Mouse (Mus musculus) urinary bladder, postnatal 36 days (tissue): Measurements from ENCODE around the gene Bend3.
"Not testable (repeated sequence)": the region's sequence is repeated elsewhere in the genome, so short reads cannot be mapped to it uniquely, and the experiment has no call there.

Experiments used
- DNase-seq, 2 experiments: peaks; one replicate each; pipeline ENCODE4 v3.0.0; 2022; ENCODE audit warnings: low spot score in 2 of 2, mixed read lengths in 1 of 2

The Bend3 gene

DNA sequence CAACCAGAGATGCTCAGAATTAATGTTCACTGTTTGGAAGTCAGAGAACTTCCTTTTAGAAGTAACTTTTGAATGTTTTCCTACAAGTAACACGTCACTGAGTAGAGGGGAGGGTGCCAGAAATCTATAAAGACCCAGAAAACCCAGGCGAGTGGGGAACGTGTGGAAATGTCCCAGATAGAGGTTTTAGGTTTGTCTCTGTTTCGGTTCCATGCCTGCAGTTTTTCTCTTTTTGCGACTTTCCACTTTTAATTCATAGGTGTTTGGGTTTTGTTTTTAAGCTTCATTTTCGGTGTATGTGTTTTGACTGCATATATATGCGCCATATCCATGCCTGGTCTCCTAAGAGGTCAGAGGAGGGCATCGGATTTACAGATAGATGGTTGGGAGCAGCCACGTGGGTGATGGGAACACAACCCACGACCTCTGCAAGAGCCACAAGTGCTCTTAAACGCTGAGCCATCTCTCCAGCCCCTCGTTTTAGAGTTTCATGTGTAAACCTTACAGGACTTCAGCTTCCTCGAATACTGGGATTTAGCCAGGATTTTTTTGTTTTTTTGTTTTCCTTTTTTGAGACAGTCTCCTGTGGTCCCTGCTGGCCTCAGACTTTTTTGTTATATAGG, 1.7 kb downstream of the Bend3 start:
- no peak for DNase-seq

DNA sequence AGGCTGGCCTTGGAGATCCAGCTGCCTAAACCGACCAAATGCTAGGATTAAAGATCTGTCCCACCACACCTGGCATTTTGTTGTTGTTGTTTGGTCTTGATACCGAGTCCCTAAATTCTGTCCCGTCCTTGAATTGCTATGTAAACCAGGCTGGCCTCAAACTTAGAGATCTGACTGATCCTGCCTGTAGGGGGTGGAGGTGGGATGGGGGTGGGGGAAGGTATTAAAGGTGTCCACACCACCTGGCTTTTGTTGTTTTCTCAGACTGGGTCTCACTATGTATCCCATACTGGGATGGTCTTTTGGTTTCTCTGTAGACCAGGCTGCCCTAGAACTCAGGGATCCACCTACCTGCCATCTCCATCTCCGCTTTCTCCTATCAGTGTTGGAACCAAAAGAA, 2.5 kb downstream of the Bend3 start:
- no peak for DNase-seq

DNA sequence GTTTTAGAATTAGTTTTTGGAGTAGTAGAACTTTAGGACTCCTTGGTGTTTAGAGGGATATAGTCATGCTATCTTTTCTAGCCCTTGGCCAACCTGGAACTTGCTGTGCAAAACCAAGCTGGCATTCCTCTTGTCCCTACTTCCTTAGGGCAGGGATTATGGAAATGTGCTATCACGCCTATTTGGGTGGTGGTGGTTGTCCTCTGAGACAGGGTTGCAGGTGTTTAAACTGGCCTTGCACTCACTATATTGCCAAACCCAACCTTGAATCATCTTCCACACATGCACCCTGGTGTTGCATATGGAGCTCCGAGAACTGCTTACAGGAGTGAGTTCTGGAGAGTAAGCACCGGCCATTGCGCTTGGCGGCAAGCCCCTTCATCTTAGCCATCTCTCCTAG, 3.4 kb downstream of the Bend3 start:
- no peak for DNase-seq

DNA sequence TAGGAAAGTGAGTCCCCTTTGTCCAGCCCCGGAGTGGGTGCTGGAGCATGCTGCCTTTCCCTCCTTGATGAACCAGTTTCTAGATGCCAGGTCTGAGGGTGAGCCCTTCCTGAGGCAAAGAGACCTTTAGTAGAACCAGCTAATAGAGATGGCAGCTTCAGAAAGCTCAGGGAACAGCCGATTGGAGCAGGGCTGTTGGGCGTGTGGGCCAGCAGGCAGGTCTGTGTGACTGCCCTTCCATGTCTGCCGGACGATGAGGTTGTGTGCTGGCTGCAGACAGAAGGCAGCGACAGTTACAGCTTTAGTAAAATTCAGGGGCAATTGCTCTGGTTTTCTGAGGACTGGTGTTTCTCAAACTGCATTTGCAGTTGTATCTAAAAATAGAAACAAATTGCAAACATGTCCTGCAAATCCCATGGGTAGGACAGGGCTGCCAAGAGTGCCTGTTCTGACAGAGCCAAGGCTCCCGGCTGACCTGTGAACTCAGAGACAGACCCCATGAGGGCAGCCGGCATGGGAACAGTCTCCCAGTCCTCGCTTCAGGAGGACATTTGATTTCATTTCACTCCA, 4.9 kb downstream of the Bend3 start:
- DNase-seq = peak in 1 of 2 experiments; percentile 42

DNA sequence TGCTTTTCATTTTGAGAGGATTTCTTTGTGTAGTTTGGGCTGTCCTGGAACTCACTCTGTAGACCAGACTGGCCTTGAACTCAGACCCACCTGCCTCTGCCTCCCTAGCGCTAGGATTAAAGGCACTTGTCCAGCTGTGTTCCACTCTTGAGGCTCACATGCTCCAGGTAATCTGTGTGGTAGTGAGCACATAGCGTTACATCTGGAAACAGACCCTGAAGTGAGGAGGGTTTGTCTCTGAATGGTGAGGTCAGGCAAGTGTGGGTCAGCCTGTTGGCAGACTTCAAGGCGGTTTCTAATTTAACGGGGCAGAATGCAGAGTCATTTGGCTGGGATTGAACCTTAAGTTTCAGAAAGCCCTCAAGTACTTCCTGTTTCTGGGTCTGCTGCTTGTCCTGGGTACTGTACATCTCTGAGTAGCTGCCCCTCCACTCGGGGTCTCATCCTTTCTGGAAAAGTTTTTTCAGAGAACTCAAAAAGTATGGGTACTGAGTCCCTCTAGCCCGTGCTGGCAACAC, 7.2 kb downstream of the Bend3 start:
- no peak for DNase-seq

DNA sequence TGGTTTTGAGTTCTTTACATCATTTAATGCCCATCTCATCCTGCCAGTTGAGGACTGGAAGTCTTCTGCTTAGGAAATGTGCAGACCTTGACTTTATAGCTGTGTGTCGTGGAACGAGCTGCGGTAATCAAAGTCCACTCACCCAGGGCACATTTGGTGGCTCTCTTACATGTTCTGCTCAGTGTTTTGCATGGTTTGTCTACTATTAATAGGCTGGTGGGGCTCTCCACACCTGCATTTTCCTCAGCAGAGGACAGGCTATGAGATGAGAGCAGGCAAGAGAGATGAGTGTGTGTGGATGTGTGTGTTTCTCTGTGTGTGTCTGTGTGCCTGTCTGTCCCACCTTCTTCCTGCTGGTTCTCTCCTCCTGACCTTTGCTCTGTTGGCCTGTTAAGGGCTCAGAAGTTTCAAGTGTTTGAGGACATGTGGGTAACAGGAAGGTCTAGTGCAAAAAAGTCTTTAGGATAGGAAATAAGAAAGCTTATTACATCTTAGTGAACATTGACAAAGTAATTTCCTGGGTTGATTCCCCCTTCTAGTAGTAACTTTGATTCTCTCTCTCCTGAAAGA, 8.9 kb downstream of the Bend3 start:
- no peak for DNase-seq

DNA sequence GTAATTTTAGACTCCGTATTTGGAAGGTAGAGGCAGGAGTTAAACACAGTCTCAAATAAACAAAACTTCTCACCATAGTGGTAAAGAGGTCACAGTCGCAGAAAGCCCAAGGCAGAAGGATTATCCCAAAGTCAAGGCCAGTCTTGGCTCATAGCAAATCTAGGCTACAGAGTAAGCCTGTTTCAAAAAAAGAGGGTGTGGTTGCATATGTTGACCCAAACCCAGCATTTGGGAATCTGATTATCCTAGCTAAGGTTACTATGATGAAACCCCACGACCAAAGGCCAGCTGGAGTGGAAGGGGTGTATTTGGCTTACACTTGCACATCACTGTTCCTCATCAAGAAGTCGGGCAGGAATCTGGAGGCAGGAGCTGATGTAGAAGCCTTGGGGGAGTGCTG, 9.6 kb downstream of the Bend3 start:
- no peak for DNase-seq

DNA sequence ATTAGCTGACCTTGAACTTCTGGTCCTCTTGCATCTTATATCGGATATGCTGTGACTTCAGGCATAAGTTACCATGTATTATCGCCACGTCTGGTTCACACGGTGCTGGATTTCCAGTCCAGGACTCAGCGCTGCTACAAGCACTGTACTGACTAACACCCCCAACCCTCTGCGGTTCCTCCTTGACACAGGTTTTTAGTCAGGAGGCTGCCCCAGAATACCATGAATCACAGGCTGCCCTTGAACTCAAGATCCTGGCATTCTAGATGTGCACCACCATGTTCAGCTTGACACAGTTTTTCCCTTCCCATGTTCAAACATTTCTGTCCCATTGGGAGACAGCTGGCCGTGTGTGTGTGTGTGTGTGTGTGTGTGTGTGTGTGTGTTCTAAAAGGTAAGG, 10.5 kb downstream of the Bend3 start:
- no peak for DNase-seq

DNA sequence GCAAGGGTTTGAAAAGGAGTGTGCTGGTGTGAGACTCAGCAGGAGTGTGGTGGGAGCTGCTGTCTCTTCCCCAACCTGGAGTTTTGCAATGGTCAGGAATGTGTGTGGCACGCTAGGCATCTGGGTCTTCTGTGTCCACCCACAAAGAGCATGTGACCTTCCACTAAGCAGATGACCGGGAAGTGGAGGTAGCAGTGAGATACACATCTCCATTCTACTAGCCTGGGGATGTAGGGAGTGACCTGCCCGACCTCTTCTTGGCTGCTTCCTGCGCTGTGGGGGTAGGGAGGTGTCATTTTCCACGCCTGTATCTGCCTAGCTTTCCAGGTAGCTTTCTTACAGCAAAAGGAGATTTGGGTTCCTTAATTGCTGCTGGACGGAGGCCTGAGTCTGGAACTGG, 10.9 kb downstream of the Bend3 start:
- DNase-seq = no peak

DNA sequence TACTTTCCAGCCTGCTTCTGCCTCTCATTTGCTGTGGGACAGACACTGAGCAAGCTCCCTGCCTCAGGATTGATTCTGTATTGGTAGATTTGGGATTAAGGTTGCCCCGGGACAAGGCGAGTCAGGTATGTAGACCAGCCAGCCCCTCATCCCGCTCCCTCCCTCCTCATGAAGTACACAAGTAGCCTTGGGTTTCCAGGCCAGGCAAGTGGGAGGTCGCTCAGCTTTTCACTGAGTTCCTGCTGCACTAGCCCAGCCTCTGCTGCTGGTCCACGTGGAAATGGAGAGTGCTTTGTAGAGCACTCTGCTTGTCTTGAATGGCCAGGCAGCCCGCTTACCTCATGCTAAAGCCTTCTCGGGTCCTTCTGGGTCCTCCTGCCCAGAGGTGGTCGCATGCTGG, 11.4 kb downstream of the Bend3 start:
- DNase-seq = no peak

DNA sequence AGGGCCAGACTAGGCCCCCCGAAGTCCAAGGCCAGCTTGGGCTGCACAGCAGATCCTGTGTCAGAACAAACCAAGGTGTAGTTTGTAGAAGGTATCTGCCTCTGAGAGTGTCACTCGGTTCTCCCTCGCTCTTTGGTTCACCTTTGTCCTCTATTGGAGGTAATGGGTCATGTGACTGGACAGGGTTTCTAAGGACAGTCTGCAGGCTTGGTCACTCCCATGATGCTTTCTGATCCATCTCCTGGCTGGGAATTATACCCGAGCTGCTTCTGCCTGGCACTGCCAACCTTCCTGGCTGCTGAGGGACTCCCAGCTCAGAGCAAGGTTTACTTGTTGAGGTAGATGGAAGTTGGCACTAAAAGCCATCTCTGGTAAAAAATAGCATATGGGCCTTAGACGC, 12.2 kb downstream of the Bend3 start:
- DNase-seq = no peak

DNA sequence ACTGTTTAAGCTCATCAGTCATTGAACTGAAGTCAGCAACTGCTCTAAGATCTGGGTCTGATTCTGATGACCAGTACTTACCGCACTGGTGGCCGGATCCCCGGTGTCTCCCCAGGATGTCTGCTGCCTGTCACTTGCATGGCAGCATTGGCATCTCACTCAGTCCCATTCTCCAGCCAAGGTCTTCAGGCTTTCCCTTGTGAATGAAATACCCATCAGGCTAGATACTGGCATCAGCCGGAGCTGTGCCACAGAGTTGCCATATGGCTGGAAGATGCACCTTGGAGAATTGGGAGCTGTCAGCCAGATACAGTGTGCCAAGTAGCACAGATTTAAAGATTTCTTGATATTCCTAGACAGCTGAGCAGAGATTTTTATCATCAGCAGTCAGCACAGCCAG, 24.0 kb downstream of the Bend3 start:
- DNase-seq = no peak

DNA sequence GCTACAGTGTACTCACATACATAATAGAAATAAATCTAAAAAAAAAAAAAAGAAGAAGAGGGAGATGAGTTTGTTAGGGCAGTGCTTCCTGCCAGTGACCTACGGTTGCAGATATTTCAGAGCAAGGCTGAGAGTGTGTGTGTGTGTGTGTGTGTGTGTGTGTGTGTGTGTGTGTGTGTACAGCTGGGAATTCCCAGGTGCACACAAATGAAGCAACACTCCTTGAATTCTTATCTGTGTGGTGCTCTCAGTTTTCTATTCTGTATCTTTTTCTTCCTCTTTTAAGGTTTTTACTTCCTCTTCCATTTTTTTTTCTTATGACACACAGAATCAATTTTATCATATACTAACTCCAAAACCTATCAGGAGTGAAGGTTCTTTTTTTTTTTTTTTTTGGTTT, 25.7 kb downstream of the Bend3 start:
- DNase-seq = no peak

DNA sequence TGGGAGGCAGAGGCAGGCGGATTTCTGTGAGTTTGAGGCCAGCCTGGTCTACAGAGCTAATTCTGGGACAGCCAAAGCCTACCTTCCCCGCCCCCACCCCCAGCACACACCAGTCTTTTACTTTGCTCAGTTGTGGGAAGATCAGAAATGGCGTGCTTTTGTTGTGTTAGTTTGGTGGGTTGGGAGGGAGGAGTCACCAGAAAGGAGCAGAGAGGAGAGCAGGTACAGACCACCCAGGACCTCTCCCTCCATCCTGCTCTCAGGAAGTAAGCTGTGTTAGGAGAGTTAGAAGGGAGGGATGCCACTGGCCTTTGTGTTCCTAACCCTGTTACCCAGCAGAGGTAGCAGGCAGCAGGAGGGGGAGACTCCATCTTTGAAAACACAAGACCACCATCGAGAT, 28.4 kb downstream of the Bend3 start:
- DNase-seq = no peak

DNA sequence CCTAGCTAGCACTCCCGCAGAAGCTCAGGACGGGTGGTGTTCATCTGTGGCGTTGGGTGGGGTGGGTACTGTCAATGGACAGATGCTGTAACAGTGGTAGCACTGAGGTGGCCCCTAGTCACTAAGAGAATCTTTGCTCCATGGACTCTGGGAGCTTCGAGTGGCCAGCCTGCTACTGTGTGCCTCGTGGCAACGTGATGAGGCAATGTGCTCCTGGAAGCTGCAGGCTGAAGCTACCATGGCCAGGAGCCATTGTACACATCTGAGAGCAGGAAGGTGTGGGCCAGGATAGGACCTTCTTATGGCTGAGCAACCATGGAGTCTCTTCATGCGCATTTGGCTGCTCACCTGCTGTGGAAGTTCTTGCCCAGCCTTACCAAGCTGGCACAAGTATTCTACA, 30.6 kb downstream of the Bend3 start:
- no peak for DNase-seq

DNA sequence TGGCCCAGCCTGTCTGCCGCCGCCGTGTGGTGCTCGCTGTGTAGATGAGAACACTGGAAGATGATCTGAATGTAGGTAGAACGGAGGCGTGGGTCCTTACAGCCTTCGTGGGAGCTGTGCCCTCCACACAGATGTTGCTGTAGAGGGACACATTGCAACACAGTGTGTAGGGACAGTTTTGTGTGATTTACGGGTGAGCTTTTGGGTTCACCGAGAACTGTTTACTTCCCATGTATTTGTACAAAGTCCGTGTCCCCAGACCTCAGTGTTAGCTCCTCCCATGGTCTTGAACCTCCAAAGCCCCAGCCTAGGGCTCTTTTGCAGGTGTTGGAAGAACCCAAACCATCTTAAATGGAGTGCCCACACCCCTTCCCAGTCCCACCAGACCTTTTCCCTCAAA, 34.3 kb downstream of the Bend3 start:
- no peak for DNase-seq

DNA sequence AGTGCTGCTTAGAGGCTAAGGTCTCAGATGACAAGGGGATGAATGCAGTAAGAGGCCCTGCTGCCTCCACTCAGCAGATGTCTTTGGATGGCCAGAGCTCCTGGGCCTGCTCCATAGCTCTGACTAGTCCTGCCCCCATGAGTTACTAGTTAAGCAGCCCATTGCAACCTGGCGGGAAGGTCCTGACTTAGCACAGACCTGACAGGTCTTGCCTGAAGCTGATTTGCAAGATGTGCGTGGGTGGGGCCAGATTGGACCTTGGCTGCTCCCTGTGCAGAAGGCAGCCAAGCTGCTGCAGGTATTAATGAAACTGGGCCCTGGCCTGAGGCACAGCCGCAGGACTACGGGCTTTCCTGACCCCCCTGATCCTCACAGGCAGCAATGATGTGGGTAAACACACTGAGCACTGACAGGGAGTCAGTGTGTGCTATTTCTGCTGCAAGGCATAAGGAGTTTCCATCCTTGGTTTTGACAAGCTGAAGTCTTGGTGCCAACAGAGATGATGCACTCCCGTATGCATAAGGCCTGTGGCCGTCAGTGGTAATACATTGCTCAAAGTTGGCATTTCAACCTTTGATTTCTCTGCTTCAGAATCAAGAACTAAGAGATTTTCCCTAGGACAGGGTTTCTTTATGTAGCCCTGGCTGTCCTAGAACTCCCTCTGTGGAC, 38.5 kb downstream of the Bend3 start:
- no peak for DNase-seq

DNA sequence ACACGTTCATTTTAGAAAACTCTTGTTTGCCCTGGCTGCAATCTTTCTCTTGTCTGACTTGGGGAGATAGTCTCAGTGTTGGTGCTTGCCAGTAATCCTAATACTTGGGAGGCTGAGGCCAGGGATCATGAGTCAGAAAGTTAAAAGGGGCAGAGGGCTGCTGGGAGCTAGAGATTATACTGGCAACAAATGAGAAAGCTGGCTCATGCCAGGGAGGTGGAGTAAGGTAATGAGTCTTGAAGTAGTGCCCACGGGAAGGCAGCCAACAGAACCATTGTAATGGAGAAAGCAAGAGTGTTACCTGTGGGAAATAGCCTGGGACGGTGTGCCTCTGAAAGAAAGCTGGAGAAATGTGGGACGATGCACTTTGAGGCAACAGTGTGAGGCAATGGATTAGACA, 39.2 kb downstream of the Bend3 start:
- DNase-seq = peak in 1 of 2 experiments; percentile 26

DNA sequence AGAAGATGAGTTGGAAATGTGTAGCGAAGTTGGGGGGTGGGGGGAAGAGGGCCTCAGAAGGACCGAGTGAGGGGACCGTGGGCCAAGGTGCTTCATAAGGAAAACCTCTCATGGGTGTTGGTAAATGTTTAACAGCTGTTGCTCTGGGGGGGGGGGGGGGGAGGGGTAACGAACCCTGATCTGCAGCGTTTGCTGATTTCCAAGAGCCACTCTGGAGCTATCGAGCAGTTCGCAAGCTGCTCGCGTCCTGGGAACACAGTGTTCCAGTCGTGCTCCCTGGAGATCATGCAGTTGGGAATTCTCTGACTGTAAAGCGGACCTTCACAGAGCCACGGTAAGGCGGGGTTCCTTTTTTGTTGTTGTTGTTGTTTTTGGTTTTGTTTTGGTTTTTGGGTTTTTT, 39.7 kb downstream of the Bend3 start:
- peak in 1 of 2 experiments; percentile 21 for DNase-seq

DNA sequence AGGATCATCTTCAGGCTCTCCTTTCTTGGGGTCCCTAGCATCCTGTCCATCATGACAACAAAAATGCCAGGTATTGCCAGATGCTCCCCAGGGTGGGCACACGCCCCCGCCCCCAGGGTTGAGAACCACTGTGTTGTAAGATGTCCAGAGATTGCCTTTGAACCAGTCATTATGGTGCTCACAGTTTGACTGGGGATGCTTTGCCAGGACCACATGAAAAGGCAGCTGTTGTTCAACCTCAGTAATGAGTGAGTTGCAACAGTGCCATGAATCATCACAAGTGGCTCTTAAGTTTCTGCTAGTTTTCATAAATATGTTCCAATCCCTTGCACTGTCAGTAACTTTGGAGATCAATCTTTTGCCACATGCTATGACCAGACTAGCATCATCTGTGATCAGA, 41.3 kb downstream of the Bend3 start:
- no peak for DNase-seq

DNA sequence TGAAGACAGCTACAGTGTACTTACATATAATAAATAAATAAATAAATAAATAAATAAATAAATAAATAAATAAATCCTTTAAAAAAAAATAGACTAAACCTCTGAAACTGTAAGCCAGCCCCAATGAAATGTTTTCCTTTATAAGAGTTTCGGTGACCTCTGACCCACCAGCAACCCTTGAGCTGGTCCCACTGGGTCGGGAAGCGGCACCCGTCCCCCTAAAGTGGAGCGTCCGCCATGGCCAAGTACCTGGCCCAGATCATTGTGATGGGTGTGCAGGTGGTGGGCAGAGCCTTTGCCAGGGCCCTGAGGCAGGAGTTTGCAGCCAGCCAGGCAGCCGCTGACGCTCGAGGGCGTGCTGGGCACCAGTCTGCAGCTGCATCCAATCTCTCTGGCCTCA, 45.3 kb downstream of the Bend3 start, which contains the start of gene Gm9803:
Gene Gm9803 (plus strand): TSS at position 154 of the 400 bp plus-strand sequence.
- DNase-seq = not testable (repeated sequence)

DNA sequence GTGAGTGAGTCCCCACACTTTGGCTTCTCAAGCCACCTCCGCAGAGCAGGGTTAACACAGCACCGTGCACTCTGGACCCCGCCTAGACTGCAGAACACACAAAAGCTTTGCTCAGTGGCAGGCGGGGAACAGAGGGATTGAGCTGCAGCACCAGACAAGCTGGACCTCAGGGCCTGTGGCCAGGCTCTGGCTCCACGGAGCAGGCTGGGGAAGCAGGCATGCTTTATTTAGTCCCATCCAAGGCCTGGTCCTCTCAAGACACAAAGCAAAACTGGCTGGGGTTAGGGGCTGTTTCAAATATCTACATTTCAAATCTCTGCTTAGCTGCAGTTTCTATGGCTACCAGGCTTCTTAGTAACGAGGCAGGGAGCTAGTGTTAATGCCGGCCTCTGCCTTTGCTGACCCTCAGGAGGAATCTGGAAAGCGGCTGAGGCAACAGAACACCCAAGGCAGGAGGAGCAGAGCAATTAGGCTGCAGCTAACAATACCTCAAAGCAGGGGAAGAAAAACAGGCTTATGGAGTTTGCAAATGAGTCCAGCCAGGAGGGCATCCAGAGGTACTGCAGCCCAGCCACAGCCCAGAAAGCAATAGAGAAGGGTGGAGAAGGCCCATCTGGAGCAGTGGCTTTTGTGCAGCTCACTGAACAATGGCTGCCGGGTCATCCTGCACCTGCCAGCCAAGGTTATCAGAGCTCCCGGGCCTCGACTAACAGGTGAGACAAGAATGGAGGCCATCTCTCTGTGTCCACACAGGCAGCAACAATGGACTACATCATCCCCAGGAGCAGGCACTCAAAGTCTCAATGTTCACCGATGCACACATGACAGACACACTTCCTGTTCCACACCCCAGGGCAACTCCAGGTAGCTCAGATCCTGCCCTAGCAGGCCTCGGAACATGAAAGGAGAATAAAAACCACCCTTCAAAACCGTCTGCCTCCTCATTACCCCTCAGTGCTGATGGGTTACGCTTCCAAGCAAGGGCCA, 48.9 kb downstream of the Bend3 start:
- DNase-seq = no peak
